Mouse (Mus musculus): ENCODE data around the gene Tenm2. TPM values are rescaled to one million over a fixed set of nuclear protein-coding genes. Genes with fewer than 3 reads are reported as not detected.

The Tenm2 gene
- total and polyA plus RNA-seq, 3 experiments, result not detected

GRCm38 (mm10) chr11:36276015-36276414 is 959.7 kb downstream of the Tenm2 start:
- in situ Hi-C loops (cut with MboI; ENCODE audit: low pct_ligation_motif_present, low pct_unique_long_range_greater_than_20kb, low sequenced_read_pairs), result no loop called here
- no peaks in the 10 kb centered on the region for H3K36me3 ChIP-seq (replicated peaks in 1 of 2; ENCODE audit: control insufficient read depth in 1 of 2, insufficient read depth in 1 of 2, low read length in 1 of 2)
- no peak overlapping the region for H3K27ac ChIP-seq (ENCODE audit: insufficient read depth, low read depth)
- H3K4me1 ChIP-seq (ENCODE audit: control insufficient read depth in 1 of 2, insufficient read depth in 2 of 2), result no peaks in the 10 kb centered on the region
- H3K4me3 ChIP-seq (replicated peaks in 1 of 3; ENCODE audit: low read depth in 2 of 3, low read length in 2 of 3, poor library complexity in 1 of 3), result no peak overlapping the region
- no peak overlapping the region for H3K4me2 ChIP-seq (ENCODE audit: insufficient read depth, low read depth, poor library complexity, severe bottlenecking)
- no peak for DNase-seq (ENCODE audit: extremely low read depth)
- H3K27me3 ChIP-seq (replicated peaks), result no peaks in the 10 kb centered on the region
- dilution Hi-C loops (cut with MboI; ENCODE audit: extremely low pct_ligation_motif_present, extremely low pct_unique_long_range_greater_than_20kb, low sequenced_read_pairs), result no loop called here
- H3K9me3 ChIP-seq (replicated peaks; ENCODE audit: low read length), result peaks cover 77% of the 10 kb centered on the region
- H3K79me2 ChIP-seq (replicated peaks; ENCODE audit: control insufficient read depth, extremely low read depth, insufficient read depth, poor library complexity, severe bottlenecking), result no peaks in the 10 kb centered on the region
- H3K9ac ChIP-seq (ENCODE audit: insufficient read depth, low read depth), result no peak overlapping the region
- TF ChIP-seq UBTF (IDR thresholded peaks at IDR 0.05; ENCODE audit: low read depth, low read length) (no peak), SMC3 (IDR thresholded peaks at IDR 0.05; ENCODE audit: low read depth, low read length) (no peak), CHD1 (IDR thresholded peaks at IDR 0.05; ENCODE audit: low read depth, low read length) (no peak), ZNF384 (IDR thresholded peaks at IDR 0.05; ENCODE audit: low read depth, low read length) (no peak), NRF1 (IDR thresholded peaks at IDR 0.05; ENCODE audit: low read depth, low read length) (no peak), MAZ (IDR thresholded peaks at IDR 0.05; ENCODE audit: low read depth, low read length) (no peak)

DNA sequence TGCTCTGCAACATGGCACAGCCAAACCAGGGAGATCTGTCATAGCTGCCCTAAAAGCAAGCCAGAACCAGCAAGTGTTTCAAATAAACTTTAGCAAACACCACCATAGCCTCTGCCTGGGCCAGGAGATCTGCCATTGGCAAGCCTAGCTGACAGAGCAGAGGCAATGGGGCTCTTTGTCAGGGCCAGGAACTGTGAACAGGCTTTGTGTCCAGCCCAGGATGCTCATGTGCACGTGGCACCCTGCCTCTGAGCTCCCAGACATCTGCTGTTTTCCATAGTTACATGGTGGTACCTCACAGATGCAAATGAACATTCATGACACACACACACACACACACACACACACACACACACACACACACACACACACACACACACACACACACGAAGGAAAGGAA is 963.6 kb downstream of the Tenm2 start:
- Histone ChIP-seq H3K27me3 (replicated peaks) (no peaks in the 10 kb centered on the region), H3K79me2 (replicated peaks; ENCODE audit: control insufficient read depth, extremely low read depth, insufficient read depth, poor library complexity, severe bottlenecking) (no peaks in the 10 kb centered on the region), H3K27ac (ENCODE audit: insufficient read depth, low read depth) (no peak overlapping the region), H3K36me3 (replicated peaks in 1 of 2; ENCODE audit: control insufficient read depth in 1 of 2, insufficient read depth in 1 of 2, low read length in 1 of 2) (no peaks in the 10 kb centered on the region), H3K4me1 (ENCODE audit: control insufficient read depth in 1 of 2, insufficient read depth in 2 of 2) (no peaks in the 10 kb centered on the region), H3K4me3 (replicated peaks in 1 of 3; ENCODE audit: low read depth in 2 of 3, low read length in 2 of 3, poor library complexity in 1 of 3) (no peak overlapping the region), H3K4me2 (ENCODE audit: insufficient read depth, low read depth, poor library complexity, severe bottlenecking) (no peak overlapping the region), H3K9ac (ENCODE audit: insufficient read depth, low read depth) (no peak overlapping the region), H3K9me3 (replicated peaks; ENCODE audit: low read length) (peaks cover 83% of the 10 kb centered on the region)
- DNase-seq (ENCODE audit: extremely low read depth), result no peak
- dilution Hi-C loops (cut with MboI; ENCODE audit: extremely low pct_ligation_motif_present, extremely low pct_unique_long_range_greater_than_20kb, low sequenced_read_pairs) (no loop called here), in situ Hi-C loops (cut with MboI; ENCODE audit: low pct_ligation_motif_present, low pct_unique_long_range_greater_than_20kb, low sequenced_read_pairs) (no loop called here)
- TF ChIP-seq KAT2A (IDR thresholded peaks at IDR 0.05; ENCODE audit: insufficient replicate concordance, low read length), result no peak
- no peak for TF ChIP-seq MAX (IDR thresholded peaks at IDR 0.05; ENCODE audit: low read length)
- no peak for TF ChIP-seq MYC (IDR thresholded peaks at IDR 0.05; ENCODE audit: low read depth, low read length)
- TF ChIP-seq SMC3 (IDR thresholded peaks at IDR 0.05; ENCODE audit: low read depth, low read length), result no peak
- TF ChIP-seq USF2 (conservative IDR thresholded peaks at IDR 0.05; ENCODE audit: low read depth, low read length), result no peak
- TF ChIP-seq ELF1 (IDR thresholded peaks at IDR 0.05; ENCODE audit: low read depth, low read length), result no peak
- TF ChIP-seq NRF1 (IDR thresholded peaks at IDR 0.05; ENCODE audit: low read depth, low read length), result no peak
- no peak for TF ChIP-seq RAD21 (IDR thresholded peaks at IDR 0.05; ENCODE audit: low read depth, low read length)
- no peak for TF ChIP-seq UBTF (IDR thresholded peaks at IDR 0.05; ENCODE audit: low read depth, low read length)
- TF ChIP-seq ZKSCAN1 (IDR thresholded peaks at IDR 0.05; ENCODE audit: borderline replicate concordance, low read depth, low read length), result no peak
- TF ChIP-seq USF1 (IDR thresholded peaks at IDR 0.05; ENCODE audit: low read depth, low read length), result no peak

DNA sequence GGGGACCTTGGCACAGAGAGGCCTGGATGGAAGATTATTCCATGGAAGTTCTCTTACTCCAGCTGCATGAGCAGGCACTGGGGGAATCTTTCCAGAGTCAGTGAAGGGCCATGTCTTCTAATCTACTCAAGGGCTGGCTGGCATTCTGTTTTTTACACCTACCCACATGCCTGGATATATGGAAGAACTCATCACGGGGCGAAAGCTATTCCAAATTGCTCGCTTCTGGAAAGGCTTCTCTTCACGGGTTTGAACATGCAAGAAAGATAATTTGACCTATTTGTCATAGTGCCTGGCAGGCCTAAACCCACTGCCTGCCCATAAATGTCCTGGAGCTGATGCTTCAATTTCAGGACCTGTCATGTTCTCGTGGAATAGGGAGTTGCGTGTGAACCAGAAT is 965.8 kb downstream of the Tenm2 start:
- in situ Hi-C loops (cut with MboI; ENCODE audit: low pct_ligation_motif_present, low pct_unique_long_range_greater_than_20kb, low sequenced_read_pairs) (no loop called here), dilution Hi-C loops (cut with MboI; ENCODE audit: extremely low pct_ligation_motif_present, extremely low pct_unique_long_range_greater_than_20kb, low sequenced_read_pairs) (no loop called here)
- no peaks in the 10 kb centered on the region for H3K4me1 ChIP-seq (ENCODE audit: control insufficient read depth in 1 of 2, insufficient read depth in 2 of 2)
- H3K27ac ChIP-seq (ENCODE audit: insufficient read depth, low read depth), result no peak overlapping the region
- peaks cover 86% of the 10 kb centered on the region for H3K9me3 ChIP-seq (replicated peaks; ENCODE audit: low read length)
- no peak for TF ChIP-seq KAT2A (IDR thresholded peaks at IDR 0.05; ENCODE audit: insufficient replicate concordance, low read length)
- no peak for TF ChIP-seq MXI1 (IDR thresholded peaks at IDR 0.05; ENCODE audit: low read depth, low read length)
- no peak for TF ChIP-seq EP300 (IDR thresholded peaks at IDR 0.05; ENCODE audit: low read length)
- TF ChIP-seq HCFC1 (IDR thresholded peaks at IDR 0.05; ENCODE audit: low read depth, low read length), result no peak
- H3K27me3 ChIP-seq (replicated peaks), result no peaks in the 10 kb centered on the region
- no peak overlapping the region for H3K9ac ChIP-seq (ENCODE audit: insufficient read depth, low read depth)
- no peak for DNase-seq (ENCODE audit: extremely low read depth)
- no peaks in the 10 kb centered on the region for H3K79me2 ChIP-seq (replicated peaks; ENCODE audit: control insufficient read depth, extremely low read depth, insufficient read depth, poor library complexity, severe bottlenecking)
- H3K4me2 ChIP-seq (ENCODE audit: insufficient read depth, low read depth, poor library complexity, severe bottlenecking), result no peak overlapping the region
- H3K36me3 ChIP-seq (replicated peaks in 1 of 2; ENCODE audit: control insufficient read depth in 1 of 2, insufficient read depth in 1 of 2, low read length in 1 of 2), result no peaks in the 10 kb centered on the region
- H3K4me3 ChIP-seq (replicated peaks in 1 of 3; ENCODE audit: low read depth in 2 of 3, low read length in 2 of 3, poor library complexity in 1 of 3), result no peak overlapping the region
